Mouse (Mus musculus) heart, adult 2 months (tissue): ENCODE measurements around the gene Sycp3. TPM values are rescaled to one million over a fixed set of nuclear protein-coding genes. Genes with fewer than 3 reads are reported as not detected.

Experiments used
- DNase-seq, 2 experiments: peaks; one replicate each; pipeline ENCODE4 v3.0.0; 2021
- H3K27ac ChIP-seq: fragments of 200-600 bp; 2 replicates; pipeline ENCODE4 v1.8.1; 2022
- H3K27me3 ChIP-seq: fragments of 200-500 bp; 2 replicates; pipeline ENCODE4 v1.6.1; 2012; ENCODE audit warnings: mild to moderate bottlenecking, low read length, inconsistent platforms, mixed read lengths; ENCODE audit not compliant: control insufficient read depth, insufficient read depth
- H3K36me3 ChIP-seq: fragments of 200-500 bp; 2 replicates; pipeline ENCODE4 v1.6.1; 2012; ENCODE audit warnings: low read length, inconsistent platforms; ENCODE audit not compliant: control insufficient read depth, insufficient read depth
- H3K4me1 ChIP-seq: fragments of 200-500 bp; 2 replicates; pipeline ENCODE4 v1.6.1; 2011; ENCODE audit warnings: low read length; ENCODE audit not compliant: control insufficient read depth, insufficient read depth
- H3K4me3 ChIP-seq: fragments of 200-600 bp; 2 replicates; pipeline ENCODE4 v1.8.1; 2022
- H3K79me2 ChIP-seq: fragments of 200-500 bp; replicated peaks from 2 replicates; pipeline ENCODE4 v1.6.1; 2012; ENCODE audit warnings: mild to moderate bottlenecking, inconsistent platforms, low read length, moderate library complexity, mixed read lengths; ENCODE audit not compliant: control insufficient read depth, insufficient read depth
- H3K9ac ChIP-seq: fragments of 200-500 bp; 2 replicates; pipeline ENCODE4 v1.6.1; 2012; ENCODE audit warnings: low read depth, mild to moderate bottlenecking, control low read depth, inconsistent platforms, low read length, mixed read lengths
- CTCF ChIP-seq: fragments of 200-600 bp; IDR thresholded peaks from 2 replicates; pipeline ENCODE4 v1.8.1; 2022; ENCODE audit warnings: antibody characterized with exemption, mild to moderate bottlenecking, moderate library complexity
- EP300 ChIP-seq: fragments of 200-500 bp; IDR thresholded peaks from 2 replicates; pipeline ENCODE4 v1.6.1; 2011; ENCODE audit warnings: low read depth, low read length, control low read depth; ENCODE audit not compliant: insufficient read depth
- POLR2A ChIP-seq: fragments of 200-500 bp; IDR thresholded peaks from 2 replicates; pipeline ENCODE4 v1.6.1; 2011; ENCODE audit warnings: mild to moderate bottlenecking, low read depth, low read length, control low read depth; ENCODE audit not compliant: insufficient read depth
- WGBS: fragments of 180-500 bp; shearing (Covaris S2); methylation state at CpG from one replicate; pipeline ENCODE4 v1.1.7; 2018; 5-methylcytosine and 5-hydroxymethylcytosine counted together
- intact Hi-C: fragments of 180-260 bp; cut with DNase I; formaldehyde crosslinking; loops from one replicate; pipeline ENCODE4 v1.15.1; 2025
- polyA plus RNA-seq: library from polyadenylated mRNA; depleted of rRNA; stranded (reverse); fragments of >200 nt; gene quantifications from 2 replicates; pipeline ENCODE4 v1.2.3, GENCODE M21; 2012
- total RNA-seq, 2 experiments: library from RNA; stranded (reverse); gene quantifications; 2 replicates each; pipeline ENCODE4 v1.2.3; 2021

The Sycp3 gene
- total and polyA plus RNA-seq, 3 experiments = not detected

DNA sequence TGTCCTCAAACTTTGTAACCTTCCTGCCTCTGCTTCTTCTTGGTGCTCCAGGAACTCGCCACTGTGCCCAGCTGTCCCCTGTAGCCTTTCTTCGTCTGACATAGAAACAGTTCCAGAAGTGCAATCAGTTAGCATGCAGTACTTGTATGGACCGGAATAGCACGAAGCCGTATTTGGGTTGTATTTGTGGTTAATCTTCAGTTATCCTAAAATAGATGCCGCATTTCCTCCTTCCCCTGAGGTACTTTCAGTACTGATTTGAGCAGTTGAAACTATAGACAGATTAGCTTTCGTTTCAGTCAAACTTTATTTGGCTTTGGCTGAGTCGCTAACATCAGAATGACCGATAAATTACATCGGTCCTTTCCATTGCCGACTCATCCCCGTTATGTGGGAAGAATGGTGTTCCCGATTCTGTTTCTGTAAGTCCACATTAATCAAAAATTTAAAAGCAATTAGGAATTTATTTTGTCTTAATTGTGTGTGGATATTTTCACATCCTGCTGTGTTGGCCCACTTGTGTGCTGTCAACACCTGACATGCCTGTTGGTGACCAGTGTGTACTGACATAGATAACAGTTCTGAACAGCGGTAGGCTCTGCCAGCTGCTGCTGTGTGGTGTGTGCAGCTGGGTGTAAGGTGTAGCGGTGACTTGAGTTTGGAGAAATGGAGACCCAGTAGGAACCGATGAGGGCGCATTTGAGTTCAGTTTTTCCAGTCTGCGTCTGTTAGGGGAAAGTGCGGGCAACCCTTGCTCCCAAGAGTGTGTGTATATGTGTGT is 38.5 kb upstream of the Sycp3 start:
- Histone ChIP-seq H3K27ac (peak overlapping the region; percentile 28; the same call in 1 of the 2 replicates), H3K4me3 (no peak overlapping the region), H3K79me2 (no peaks in the 10 kb centered on the region), H3K4me1 (peaks cover 1% of the 10 kb centered on the region), H3K27me3 (no peaks in the 10 kb centered on the region), H3K36me3 (no peaks in the 10 kb centered on the region), H3K9ac (0 out of 2 replicates have a peak overlapping the region, but pooled peaks have one; percentile 42)
- 57% methylated on average over 19 of the region's 19 CpGs for WGBS
- TF ChIP-seq POLR2A (no peak), CTCF (no peak), EP300 (no peak)
- no peak for DNase-seq
- intact Hi-C loops = no loop called here

DNA sequence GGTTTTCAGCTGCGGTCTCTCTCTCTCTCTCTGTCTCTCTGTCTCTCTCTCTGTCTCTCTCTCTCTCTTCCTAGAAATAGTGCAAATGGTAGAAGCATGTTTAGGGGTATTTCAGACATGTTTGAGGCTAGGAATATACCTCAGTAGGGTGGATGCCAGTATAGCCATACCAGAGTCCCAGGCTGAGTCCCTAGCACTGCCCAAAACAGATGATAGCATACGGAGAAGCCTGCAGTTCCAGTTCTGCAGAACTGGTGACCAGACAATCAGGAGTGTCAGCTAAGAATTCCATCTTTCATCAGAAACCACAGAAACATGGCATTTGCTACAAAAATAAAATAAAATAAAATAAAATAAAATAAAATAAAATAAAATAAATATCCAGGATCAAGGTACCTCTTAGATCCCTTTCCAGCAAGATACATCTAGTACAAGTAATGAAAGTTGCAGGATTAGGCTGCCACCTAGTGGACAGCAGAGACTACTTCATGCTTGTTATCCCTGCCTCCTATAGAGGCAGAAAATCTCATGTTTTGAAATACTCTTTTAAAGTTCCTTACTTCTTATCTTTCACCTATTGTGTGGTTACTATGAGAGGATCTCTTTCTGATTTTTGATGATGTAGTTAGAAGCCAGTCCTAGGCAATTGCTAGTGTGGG is 33.1 kb upstream of the Sycp3 start:
- Histone ChIP-seq H3K9ac (no peak overlapping the region), H3K79me2 (no peaks in the 10 kb centered on the region), H3K4me1 (no peaks in the 10 kb centered on the region), H3K27me3 (no peaks in the 10 kb centered on the region), H3K4me3 (no peak overlapping the region), H3K27ac (no peak overlapping the region), H3K36me3 (no peaks in the 10 kb centered on the region)
- DNase-seq = peak in 1 of 2 experiments; percentile 27
- 94% methylated on average over 2 of the region's 2 CpGs for WGBS
- TF ChIP-seq CTCF (peak; percentile 93), EP300 (no peak)
- intact Hi-C loops = loop anchor here (1.0 kb wide), 1 partner anchor 49 kb away; no protein-coding TSS in a partner anchor

DNA sequence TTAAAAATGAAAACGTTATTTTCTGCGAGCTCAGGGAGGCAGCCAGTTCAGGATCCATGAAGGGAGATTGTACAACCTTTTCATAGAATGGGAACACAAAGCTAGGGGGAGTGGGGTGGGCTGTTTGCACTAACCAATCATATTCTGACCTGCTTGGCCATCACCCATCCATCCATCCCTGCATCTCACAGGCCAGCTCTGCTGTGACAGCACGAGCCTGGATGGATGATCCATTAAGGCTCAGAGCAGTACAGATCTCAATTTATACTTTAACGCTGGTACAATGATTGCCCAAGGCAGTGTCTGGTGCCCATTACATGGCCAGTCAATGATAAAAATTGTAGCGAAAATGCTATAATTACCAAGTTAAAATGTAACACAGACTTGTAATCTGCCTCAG is 32.5 kb upstream of the Sycp3 start:
- H3K27ac ChIP-seq = no peak overlapping the region
- H3K4me3 ChIP-seq = no peak overlapping the region
- intact Hi-C loops = loop anchor here (1.0 kb wide), 1 partner anchor 50 kb away; no protein-coding TSS in a partner anchor
- H3K4me1 ChIP-seq = no peaks in the 10 kb centered on the region
- H3K9ac ChIP-seq = no peak overlapping the region
- H3K36me3 ChIP-seq = no peaks in the 10 kb centered on the region
- no peaks in the 10 kb centered on the region for H3K27me3 ChIP-seq
- WGBS = 49% methylated on average over 5 of the region's 5 CpGs
- DNase-seq = no peak
- no peaks in the 10 kb centered on the region for H3K79me2 ChIP-seq
- no peak for TF ChIP-seq CTCF

DNA sequence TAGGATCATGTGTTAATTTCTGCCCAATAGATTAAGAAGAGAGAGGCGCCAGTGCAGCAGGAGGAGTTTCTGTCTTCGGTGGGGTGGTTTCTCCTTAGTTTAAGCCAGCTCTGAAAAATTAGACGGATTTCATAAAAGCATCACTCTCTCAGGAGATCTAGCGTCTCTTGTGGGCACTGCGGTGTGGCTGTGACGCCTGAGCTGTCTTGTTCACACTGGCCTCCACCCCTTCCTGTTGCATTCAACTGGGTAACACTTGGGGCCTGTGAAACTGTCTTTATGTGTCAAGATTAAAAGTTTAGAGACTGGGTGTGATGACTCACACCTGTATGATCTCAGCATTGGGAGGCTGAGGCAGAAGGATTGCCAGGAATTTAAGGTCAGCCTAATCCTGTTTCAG is 31.4 kb upstream of the Sycp3 start:
- Histone ChIP-seq H3K79me2 (no peaks in the 10 kb centered on the region), H3K4me1 (no peaks in the 10 kb centered on the region), H3K36me3 (no peaks in the 10 kb centered on the region), H3K27ac (no peak overlapping the region), H3K27me3 (no peaks in the 10 kb centered on the region), H3K9ac (no peak overlapping the region), H3K4me3 (no peak overlapping the region)
- TF ChIP-seq CTCF (no peak), EP300 (no peak), POLR2A (no peak)
- 87% methylated on average over 6 of the region's 6 CpGs for WGBS
- no peak for DNase-seq
- intact Hi-C loops = no loop called here

DNA sequence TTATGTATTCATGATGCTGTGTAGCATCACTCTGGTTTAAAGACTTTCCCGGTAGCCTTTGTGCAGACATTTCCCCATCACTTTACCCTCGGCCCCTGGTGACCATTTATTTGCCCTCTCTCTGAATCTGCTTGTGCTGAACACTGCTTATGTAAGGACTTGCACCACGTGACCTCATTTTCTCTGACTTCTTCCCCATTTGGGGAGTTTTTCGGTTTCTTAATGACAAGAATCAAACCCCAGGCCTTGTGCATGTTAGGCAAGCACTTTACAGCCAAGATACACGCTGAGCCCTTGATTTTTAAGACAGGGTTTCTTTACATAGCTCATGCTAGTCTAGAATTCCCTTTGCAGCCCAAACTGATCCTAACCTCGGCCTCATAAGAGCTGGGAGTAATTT is 18.1 kb upstream of the Sycp3 start:
- TF ChIP-seq POLR2A = no peak
- no peak for TF ChIP-seq CTCF
- TF ChIP-seq EP300 = no peak
- no peaks in the 10 kb centered on the region for H3K4me1 ChIP-seq
- no peaks in the 10 kb centered on the region for H3K36me3 ChIP-seq
- no peaks in the 10 kb centered on the region for H3K27me3 ChIP-seq
- no peak overlapping the region for H3K27ac ChIP-seq
- H3K9ac ChIP-seq = no peak overlapping the region
- 79% methylated on average over 6 of the region's 6 CpGs for WGBS
- intact Hi-C loops = no loop called here
- no peak overlapping the region for H3K4me3 ChIP-seq
- no peak for DNase-seq
- no peaks in the 10 kb centered on the region for H3K79me2 ChIP-seq

DNA sequence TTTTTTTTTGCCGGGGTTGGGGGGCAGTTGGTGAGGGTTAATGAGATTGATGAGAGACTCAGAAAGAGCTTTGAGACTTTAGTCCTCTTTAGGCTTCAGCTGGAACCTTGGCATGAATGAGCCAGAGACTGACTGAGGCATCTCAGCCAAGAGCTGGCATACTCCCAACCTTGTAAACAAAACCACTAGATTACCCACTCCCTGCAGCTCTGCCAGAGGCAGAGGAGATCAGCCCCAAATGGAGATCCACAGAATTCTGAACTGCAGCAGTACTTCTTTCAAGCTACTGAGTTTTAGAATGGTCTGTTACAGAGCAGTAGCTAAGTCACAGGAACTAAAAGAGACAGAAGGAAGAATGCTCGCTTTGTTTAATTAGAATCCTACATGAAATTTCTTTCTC is 8.1 kb upstream of the Sycp3 start:
- no peak overlapping the region for H3K4me3 ChIP-seq
- H3K4me1 ChIP-seq = no peaks in the 10 kb centered on the region; the same call in 1 of the 2 replicates
- no peak overlapping the region for H3K9ac ChIP-seq
- no peak overlapping the region for H3K27ac ChIP-seq
- 63% methylated on average over 2 of the region's 2 CpGs for WGBS
- no peaks in the 10 kb centered on the region for H3K79me2 ChIP-seq
- H3K36me3 ChIP-seq = no peaks in the 10 kb centered on the region
- peak in 1 of 2 experiments; percentile 46 for DNase-seq
- TF ChIP-seq CTCF = no peak
- no peak for TF ChIP-seq EP300
- TF ChIP-seq POLR2A = no peak
- intact Hi-C loops = loop anchor here (10.0 kb wide), 1 partner anchor 214 kb away; no protein-coding TSS in a partner anchor
- H3K27me3 ChIP-seq = no peaks in the 10 kb centered on the region
